Mouse (Mus musculus) neutrophil, adult 83 days (primary cell): Measurements from ENCODE around the gene Cryaa. TPM values are rescaled to one million over a fixed set of nuclear protein-coding genes. Genes with fewer than 3 reads are reported as not detected.

Experiments used
- total RNA-seq, 2 experiments: library from RNA; stranded (reverse); gene quantifications; one replicate each; pipeline ENCODE4 v1.2.4; 2023

The Cryaa gene
- not detected for total RNA-seq

DNA sequence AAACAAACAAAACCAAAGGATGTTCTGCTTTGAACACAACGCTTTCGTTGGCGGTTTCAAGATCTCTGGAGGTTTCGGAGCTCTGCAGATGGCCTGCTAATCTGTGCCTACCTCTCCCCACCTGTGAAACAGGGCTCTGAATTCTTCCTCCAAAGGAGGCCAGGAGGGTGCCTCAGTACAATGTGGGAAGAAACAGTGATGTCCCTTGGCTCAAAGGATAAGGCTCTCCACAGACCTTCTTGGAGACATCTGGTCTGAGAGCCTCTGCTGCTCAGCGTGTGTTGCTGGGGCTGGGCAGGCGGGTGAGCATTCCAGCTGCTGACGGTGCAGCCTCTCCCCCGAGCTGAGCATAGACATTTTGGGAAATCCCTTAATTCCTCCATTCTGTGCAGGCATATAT lies at the start of gene Cryaa:
Gene Cryaa (plus strand): TSS at position 301 of the 400 bp plus-strand sequence.

GRCm38 (mm10) chr17:31636942-31637811 lies 40.4 kb upstream of the Cryaa start, which contains the start of gene Cbs:
Gene Cbs (minus strand): TSS chr17:31637238.

DNA sequence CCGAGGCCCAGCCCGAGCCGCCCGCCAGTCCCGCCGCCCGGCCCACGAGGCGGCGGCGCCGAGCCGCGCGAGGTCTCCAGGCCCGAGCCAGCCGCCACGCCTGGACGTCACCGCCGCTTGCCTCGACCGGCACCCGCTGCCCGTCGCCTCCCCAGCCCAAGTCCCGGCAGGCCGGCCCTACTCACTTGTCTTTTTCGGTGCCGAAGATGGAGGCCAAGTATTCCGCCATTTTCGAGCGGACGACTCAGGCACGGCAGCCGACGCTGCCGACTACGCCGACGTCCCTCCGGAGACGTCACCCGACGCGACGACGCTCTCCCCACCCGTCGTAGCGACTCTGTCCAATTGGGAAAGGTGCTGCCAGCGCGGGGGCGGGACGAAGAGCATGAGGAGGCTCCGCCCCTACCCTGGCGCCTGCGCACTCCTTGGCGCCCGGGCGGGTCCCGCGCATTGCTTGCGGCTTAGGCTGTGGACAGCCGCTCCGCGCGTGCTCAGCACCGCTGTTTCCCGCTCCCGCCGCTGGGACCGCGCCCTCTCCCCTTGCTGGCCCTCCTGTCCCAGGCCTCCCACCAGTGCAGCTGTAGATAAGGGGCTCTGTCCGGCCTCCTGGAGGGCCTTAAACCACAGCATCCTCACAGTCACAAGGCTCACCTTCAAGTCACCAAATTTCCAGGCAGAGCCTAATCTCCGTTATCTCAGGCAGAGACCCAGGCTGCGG lies 19.0 kb upstream of the Cryaa start, which contains the start of gene U2af1:
Gene U2af1 (minus strand): TSS at position 425 of the 718 bp plus-strand sequence.

Other genes starting within 250 kb of the Cryaa start
- 10 to 100 TPM in 1 of 2 experiments, 1 to 10 TPM in 1; 8.4 to 10.2 TPM for gene Wdr4, start 157.8 kb upstream of the Cryaa start, total RNA-seq
- gene Ndufv3, start 157.7 kb upstream of the Cryaa start, total RNA-seq: 100 to 1,000 TPM; 101 to 102 TPM
- 10 to 100 TPM; 65.7 to 71.0 TPM for gene Pknox1, start 113.1 kb upstream of the Cryaa start, total RNA-seq
- under 1 TPM; 0.53 to 0.59 TPM for gene Cbs, start 40.6 kb upstream of the Cryaa start, total RNA-seq
- 100 to 1,000 TPM; 176 to 196 TPM for gene U2af1, start 18.9 kb upstream of the Cryaa start, total RNA-seq
- 100 to 1,000 TPM; 166 to 187 TPM for gene Sik1, start 178.0 kb downstream of the Cryaa start, total RNA-seq